Mouse (Mus musculus): ENCODE data around the gene Fpr1. TPM values are rescaled to one million over a fixed set of nuclear protein-coding genes. Genes with fewer than 3 reads are reported as not detected.

Fpr1 gene
- total and polyA plus RNA-seq, 3 experiments: not detected

GRCm38 (mm10) chr17:17855064-17855838 is 28.5 kb downstream of the Fpr1 start, which contains the start of gene Has1:
Gene Has1 (minus strand): TSS chr17:17855205.
- H3K36me3 ChIP-seq (ENCODE audit: control insufficient read depth in 1 of 2, insufficient read depth in 2 of 2, low read length in 2 of 2): no peaks in the 10 kb centered on the region
- no peak within 1 kb of the TSS for H3K4me3 ChIP-seq (ENCODE audit: control insufficient read depth in 1 of 2, insufficient read depth in 1 of 2, low read depth in 2 of 2, low read length in 2 of 2)
- no peaks in the 10 kb centered on the region for H3K27me3 ChIP-seq (ENCODE audit: control insufficient read depth in 1 of 2, insufficient read depth in 2 of 2, low read length in 2 of 2)
- DNase-seq (ENCODE audit: low read depth, low spot score): no peak
- H3K4me1 ChIP-seq (ENCODE audit: control insufficient read depth in 1 of 2, insufficient read depth in 2 of 2, low read length in 2 of 2): no peaks in the 10 kb centered on the region
- H3K79me2 ChIP-seq (ENCODE audit: control insufficient read depth, insufficient read depth, low read length, poor library complexity): no peaks in the 10 kb centered on the region
- H3K9me3 ChIP-seq (replicated peaks; ENCODE audit: insufficient read depth, low read length): no peaks in the 10 kb centered on the region
- no peak within 1 kb of the TSS for H3K27ac ChIP-seq (ENCODE audit: control insufficient read depth, low read depth, low read length)
- TF ChIP-seq ZNF384 (IDR thresholded peaks at IDR 0.05; ENCODE audit: low read depth, low read length): no peak
- no peak for TF ChIP-seq CHD2 (IDR thresholded peaks at IDR 0.05; ENCODE audit: low read length)
- no peak for TF ChIP-seq HCFC1 (IDR thresholded peaks at IDR 0.05; ENCODE audit: low read depth, low read length)
- TF ChIP-seq POLR2A (IDR thresholded peaks at IDR 0.05; ENCODE audit: control insufficient read depth in 1 of 2, insufficient read depth in 1 of 2, low read depth in 1 of 2, low read length in 2 of 2, poor library complexity in 1 of 2): no peak
- no peak within 1 kb of the TSS for H3K9ac ChIP-seq (ENCODE audit: control insufficient read depth, low read depth, low read length, poor library complexity, severe bottlenecking)

- no peak overlapping the region for H3K4me3 ChIP-seq (ENCODE audit: control insufficient read depth in 1 of 2, insufficient read depth in 1 of 2, low read depth in 2 of 2, low read length in 2 of 2)
- H3K36me3 ChIP-seq (ENCODE audit: control insufficient read depth in 1 of 2, insufficient read depth in 2 of 2, low read length in 2 of 2): peaks cover 0 to 13% of the 10 kb centered on the region in 2 experiments; a peak in 2 of 4 replicates
- H3K9me3 ChIP-seq (replicated peaks; ENCODE audit: insufficient read depth, low read length): no peaks in the 10 kb centered on the region
- TF ChIP-seq MAZ (IDR thresholded peaks at IDR 0.05; ENCODE audit: low read depth, low read length) (no peak), NRF1 (IDR thresholded peaks at IDR 0.05; ENCODE audit: insufficient read depth, low read depth, low read length, poor library complexity, severe bottlenecking) (no peak), USF1 (IDR thresholded peaks at IDR 0.05; ENCODE audit: low read depth, low read length) (no peak), HCFC1 (IDR thresholded peaks at IDR 0.05; ENCODE audit: low read depth, low read length) (no peak), UBTF (IDR thresholded peaks at IDR 0.05; ENCODE audit: borderline replicate concordance, insufficient read depth, low read depth, low read length) (no peak), MYC (IDR thresholded peaks at IDR 0.05; ENCODE audit: low read depth, low read length) (no peak), MAFK (IDR thresholded peaks at IDR 0.05; ENCODE audit: borderline replicate concordance, low read depth, low read length) (no peak), RCOR1 (IDR thresholded peaks at IDR 0.05; ENCODE audit: low read depth, low read length) (no peak), ZNF384 (IDR thresholded peaks at IDR 0.05; ENCODE audit: low read depth, low read length) (no peak), CTCF (IDR thresholded peaks at IDR 0.05 in 2 of 3, conservative IDR thresholded peaks at IDR 0.05 in 1 of 3; ENCODE audit: control insufficient read depth in 1 of 3, insufficient read depth in 1 of 3, low read depth in 2 of 3, low read length in 3 of 3, poor library complexity in 1 of 3, severe bottlenecking in 1 of 3) (no peak), ZC3H11A (IDR thresholded peaks at IDR 0.05; ENCODE audit: low read depth, low read length) (no peak), JUND (IDR thresholded peaks at IDR 0.05; ENCODE audit: low read depth, low read length) (no peak), POLR2AphosphoS5 (IDR thresholded peaks at IDR 0.05; ENCODE audit: borderline replicate concordance, low read depth, low read length) (no peak), E2F4 (IDR thresholded peaks at IDR 0.05; ENCODE audit: borderline replicate concordance, low read depth, low read length) (no peak), ETS1 (IDR thresholded peaks at IDR 0.05; ENCODE audit: low read depth, low read length) (no peak), TCF12 (IDR thresholded peaks at IDR 0.05; ENCODE audit: low read depth, low read length) (no peak), ZKSCAN1 (IDR thresholded peaks at IDR 0.05; ENCODE audit: low read depth, low read length) (no peak)
- peaks cover 6 to 20% of the 10 kb centered on the region in 2 experiments for H3K4me1 ChIP-seq (ENCODE audit: control insufficient read depth in 1 of 2, insufficient read depth in 2 of 2, low read length in 2 of 2)
- H3K9ac ChIP-seq (ENCODE audit: control insufficient read depth, low read depth, low read length, poor library complexity, severe bottlenecking): no peak overlapping the region
- no peaks in the 10 kb centered on the region for H3K79me2 ChIP-seq (ENCODE audit: control insufficient read depth, insufficient read depth, low read length, poor library complexity)
- no peak for DNase-seq (ENCODE audit: low read depth, low spot score)
- H3K27ac ChIP-seq (ENCODE audit: control insufficient read depth, low read depth, low read length): no peak overlapping the region; the same call in 1 of the 2 replicates
- H3K27me3 ChIP-seq (ENCODE audit: control insufficient read depth in 1 of 2, insufficient read depth in 2 of 2, low read length in 2 of 2): no peaks in the 10 kb centered on the region
Observed at GRCm38 (mm10) chr17:17849906-17850712, 33.6 kb downstream of the Fpr1 start.
